Mouse (Mus musculus): ENCODE measurements at regions not wholly inside any gene's neighbourhood (a gene's known extent, or its start where the extent isn't known, plus 50 kb on each side); places are given as distances from the start of the nearest gene placed in this dataset.

GRCm38 (mm10) chr3:148544929-148545328 lies 445.4 kb downstream of the Adgrl2 start:
- TF ChIP-seq CTCF (IDR thresholded peaks at IDR 0.05; ENCODE audit: low read depth, low read length), result no peak
- TF ChIP-seq EP300 (IDR thresholded peaks at IDR 0.05; ENCODE audit: insufficient read depth, low read depth, low read length), result no peak

All from ES-Bruce4 (cell line).